Mouse (Mus musculus): ENCODE measurements around the gene Amdhd1.
"Not testable (repeated sequence)": the region's sequence is repeated elsewhere in the genome, so short reads cannot be mapped to it uniquely, and the experiment has no call there.

The Amdhd1 gene

GRCm38 (mm10) chr10:93539775-93540430 lies at the start of gene Amdhd1:
Gene Amdhd1 (minus strand): TSS chr10:93540033.
- DNase-seq (ENCODE audit: low read depth), result peak; percentile 92

- peak; percentile 98 for DNase-seq (ENCODE audit: low read depth)
Observed at GRCm38 (mm10) chr10:93589281-93589848, 49.5 kb upstream of the Amdhd1 start, which contains the start of gene Snrpf. Gene Snrpf (minus strand): TSS chr10:93589706.

DNA sequence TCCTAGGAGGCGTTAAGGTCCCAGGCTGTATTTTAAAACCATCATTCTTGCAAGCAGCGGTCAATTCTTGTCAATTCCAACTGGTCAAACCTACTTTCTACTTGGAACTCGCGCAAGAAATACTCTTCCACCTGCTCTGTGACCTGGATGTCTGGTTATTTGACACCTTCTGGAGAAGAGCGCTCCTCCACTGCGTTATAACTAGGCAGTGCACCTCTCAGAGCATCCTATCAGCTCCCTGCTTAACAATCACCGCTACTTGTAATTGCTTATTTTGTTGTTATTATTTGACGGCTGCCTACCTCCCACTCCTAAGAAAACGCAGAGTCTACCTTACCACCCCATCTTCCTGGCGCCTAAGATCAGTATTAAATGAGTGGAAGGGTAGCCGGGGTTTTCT lies 49.0 kb upstream of the Amdhd1 start:
- no peak for DNase-seq (ENCODE audit: low read depth)

GRCm38 (mm10) chr10:93577271-93577886 lies 37.5 kb upstream of the Amdhd1 start:
- DNase-seq (ENCODE audit: low read depth), result peak; percentile 91

- DNase-seq (ENCODE audit: low read depth), result no peak
Observed at GRCm38 (mm10) chr10:93575960-93576359, 36.1 kb upstream of the Amdhd1 start.

DNA sequence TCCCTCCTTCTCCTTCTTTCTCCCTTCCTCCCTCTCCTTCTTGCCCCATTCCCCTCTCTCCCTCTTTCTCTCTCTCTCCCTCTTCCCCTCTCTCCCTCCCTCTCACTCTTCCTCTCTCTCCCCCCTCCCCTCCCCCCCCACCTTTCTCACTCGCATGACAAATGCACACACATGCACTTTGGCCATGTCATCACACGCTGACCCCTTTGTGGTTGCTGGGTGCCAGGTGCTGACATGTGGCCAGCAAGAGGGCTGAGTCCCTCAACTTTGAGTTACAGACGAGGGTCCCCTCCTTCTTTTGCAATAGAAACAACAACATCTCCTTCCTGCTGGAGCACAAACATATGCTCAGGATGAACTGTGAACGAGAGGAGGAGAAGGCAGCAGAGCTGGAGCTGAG lies 35.1 kb upstream of the Amdhd1 start:
- DNase-seq (ENCODE audit: low read depth), result no peak

GRCm38 (mm10) chr10:93572209-93572608 lies 32.4 kb upstream of the Amdhd1 start:
- no peak for DNase-seq (ENCODE audit: low read depth)

GRCm38 (mm10) chr10:93568671-93569070 lies 28.8 kb upstream of the Amdhd1 start:
- DNase-seq (ENCODE audit: low read depth), result no peak

GRCm38 (mm10) chr10:93567841-93568566 lies 28.2 kb upstream of the Amdhd1 start:
- DNase-seq (ENCODE audit: low read depth), result no peak

GRCm38 (mm10) chr10:93567066-93567465 lies 27.2 kb upstream of the Amdhd1 start:
- no peak for DNase-seq (ENCODE audit: low read depth)

DNA sequence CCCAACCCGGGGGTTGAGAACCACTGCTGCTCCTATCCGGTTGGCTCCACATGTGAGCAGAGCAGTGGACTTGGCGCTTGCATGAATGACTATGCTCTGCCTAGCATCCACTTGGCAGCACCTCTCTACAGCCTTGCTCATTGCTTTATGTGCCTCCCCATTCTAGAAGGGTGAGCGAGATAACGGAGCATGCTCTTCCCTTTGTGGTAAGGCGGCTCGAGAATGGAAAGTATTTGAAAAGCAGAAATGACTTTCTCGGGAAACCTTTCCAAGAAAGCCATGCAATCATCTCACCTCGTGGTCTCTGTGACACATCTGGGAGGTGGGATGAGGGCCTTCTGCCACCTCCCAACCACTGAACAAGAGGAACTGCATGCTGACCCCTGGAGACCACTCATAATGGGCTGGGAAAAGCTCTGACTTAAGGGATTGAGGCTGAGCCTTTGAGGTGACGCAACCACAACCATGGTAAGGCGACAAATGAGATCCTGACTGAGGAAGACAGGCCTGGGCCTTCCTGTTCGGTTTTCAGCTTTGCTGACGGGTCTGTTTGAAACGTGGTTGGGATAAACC lies 24.8 kb upstream of the Amdhd1 start:
- DNase-seq (ENCODE audit: low read depth), result no peak

GRCm38 (mm10) chr10:93559786-93560185 lies 20.0 kb upstream of the Amdhd1 start:
- DNase-seq (ENCODE audit: low read depth), result no peak

GRCm38 (mm10) chr10:93557971-93558370 lies 18.1 kb upstream of the Amdhd1 start:
- DNase-seq (ENCODE audit: low read depth), result not testable (repeated sequence)

- DNase-seq (ENCODE audit: low read depth), result no peak
Observed at GRCm38 (mm10) chr10:93552596-93552995, 12.8 kb upstream of the Amdhd1 start.

DNA sequence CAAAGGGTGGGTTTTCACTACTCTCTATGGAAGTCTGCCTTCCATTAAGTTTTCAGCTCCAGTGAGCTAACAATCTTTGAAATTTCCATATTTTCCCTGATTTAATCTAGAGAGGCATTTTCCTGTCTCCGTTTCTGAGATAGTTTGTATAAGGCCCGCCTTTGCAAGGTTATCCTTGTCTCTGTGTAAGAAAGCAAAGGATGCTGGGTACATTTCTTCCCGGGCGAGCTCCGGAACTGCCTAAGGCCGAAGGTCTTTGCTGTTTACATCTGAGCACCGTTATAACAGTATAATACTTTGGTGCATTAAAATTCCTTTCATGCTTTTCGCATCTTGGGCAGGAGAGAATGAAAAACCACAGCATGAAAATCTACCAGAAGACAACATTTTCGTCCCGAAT lies 10.0 kb upstream of the Amdhd1 start:
- no peak for DNase-seq (ENCODE audit: low read depth)

DNA sequence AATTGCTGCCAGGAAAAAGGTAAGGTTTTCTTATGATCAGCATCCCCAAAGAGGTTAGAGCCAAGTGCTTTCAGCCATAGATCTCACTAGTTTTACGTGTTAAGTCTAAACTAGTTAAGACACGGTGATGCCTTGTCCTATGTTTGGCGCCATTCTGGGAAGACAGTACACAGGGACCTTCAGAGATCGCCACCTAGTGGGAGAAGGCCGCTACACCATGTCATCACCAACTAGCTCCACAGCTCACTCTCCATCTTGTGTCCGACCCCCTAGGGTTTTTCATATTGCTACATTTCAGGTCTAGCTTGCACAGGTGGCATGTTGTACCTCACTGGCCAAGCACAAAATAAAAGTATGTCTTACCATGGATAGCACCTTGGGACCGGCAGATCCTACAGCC lies 9.2 kb upstream of the Amdhd1 start:
- peak; percentile 91 for DNase-seq (ENCODE audit: low read depth)

DNA sequence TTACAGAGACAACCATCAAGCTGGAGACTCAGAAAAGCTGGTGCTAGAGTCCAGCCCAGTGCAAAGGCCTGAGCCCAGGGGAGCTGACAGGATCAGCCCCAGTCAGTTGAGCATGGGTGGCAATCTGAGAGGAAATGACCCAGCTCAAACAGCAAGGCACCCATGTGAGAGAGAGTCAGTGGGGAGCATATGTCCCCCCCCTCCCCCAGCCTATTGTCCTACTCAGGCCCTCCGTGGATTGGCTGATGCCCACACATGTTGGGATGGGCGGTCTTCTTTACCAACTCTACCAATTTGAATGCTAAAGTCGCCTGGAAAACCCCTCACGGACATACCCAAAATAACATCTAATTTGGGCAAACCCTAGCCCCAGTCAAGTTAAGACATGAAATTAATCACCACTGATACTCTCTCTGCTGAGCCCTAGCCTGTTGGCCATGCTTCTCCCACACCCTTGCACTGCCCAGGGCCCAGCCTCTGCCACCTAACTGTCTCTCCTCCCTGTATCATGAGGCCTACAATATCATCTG lies 8.0 kb upstream of the Amdhd1 start:
- no peak for DNase-seq (ENCODE audit: low read depth)

DNA sequence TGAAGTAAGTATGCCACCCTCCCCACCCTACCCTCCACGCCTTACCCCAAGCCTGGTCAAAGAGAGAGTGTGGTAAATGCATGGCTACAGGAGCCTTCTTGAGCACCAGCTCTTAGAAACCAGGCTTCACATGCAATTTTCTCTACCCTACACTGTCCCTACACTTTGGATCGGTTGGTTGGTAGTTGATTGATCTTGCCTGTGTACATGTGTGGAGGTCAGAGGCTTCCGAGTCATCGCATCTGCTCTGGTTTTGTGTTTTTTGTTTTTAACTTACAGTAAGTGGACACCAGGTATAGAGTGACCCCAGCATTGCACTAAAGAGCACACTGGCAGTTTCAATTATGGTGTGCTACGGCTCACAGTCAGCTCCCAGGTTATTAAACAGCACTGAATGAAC lies 4.3 kb upstream of the Amdhd1 start:
- no peak for DNase-seq (ENCODE audit: low read depth)

- no peak for DNase-seq (ENCODE audit: low read depth)
Observed at GRCm38 (mm10) chr10:93543176-93543575, 3.3 kb upstream of the Amdhd1 start.

DNA sequence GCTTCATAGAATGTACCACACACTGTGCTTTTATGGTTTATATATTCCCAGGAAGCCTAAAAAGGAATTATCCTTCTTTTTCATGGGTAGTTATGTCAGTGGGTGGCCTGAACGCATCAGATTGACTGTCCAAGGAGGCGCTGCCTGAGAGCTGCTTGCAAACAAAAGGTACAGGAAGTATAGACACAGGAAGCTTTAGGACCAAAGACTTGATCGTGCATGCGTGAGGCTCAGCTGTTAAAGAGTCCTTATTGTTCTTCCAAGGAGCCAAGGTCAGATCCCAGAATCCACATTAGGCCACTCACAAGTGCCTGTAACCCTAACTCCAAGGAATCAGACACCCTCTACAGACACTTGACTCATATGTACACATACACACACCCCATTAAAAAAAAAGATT lies 2.5 kb upstream of the Amdhd1 start:
- DNase-seq (ENCODE audit: low read depth), result peak; percentile 60

- DNase-seq (ENCODE audit: low read depth), result peak; percentile 70
Observed at GRCm38 (mm10) chr10:93541585-93541984, 1.8 kb upstream of the Amdhd1 start.

Data from induced T-regulatory cell, adult 2 months (primary cell).